Mouse (Mus musculus) lung, postnatal 4 days (tissue): ENCODE results near the gene Hspbap1.

ENCODE experiments used
- DNase-seq, 2 experiments: peaks; one replicate each; pipeline ENCODE4 v3.0.0; 2021

Hspbap1 gene

GRCm38 (mm10) chr16:35764941-35765340, 5.2 kb upstream of the Hspbap1 start:
- DNase-seq = no peak

GRCm38 (mm10) chr16:35765449-35765848, 4.7 kb upstream of the Hspbap1 start:
- no peak for DNase-seq

- DNase-seq = no peak
These were observed 3.8 kb upstream of the Hspbap1 start for GRCm38 (mm10) chr16:35766366-35766765.

GRCm38 (mm10) chr16:35768469-35768784, 1.7 kb upstream of the Hspbap1 start:
- DNase-seq = no peak

GRCm38 (mm10) chr16:35768785-35769642, 1.2 kb upstream of the Hspbap1 start, which contains the start of gene Dirc2:
Gene Dirc2, minus strand, starts transcription at chr16:35769356.
- peak; percentile 81 to 87 for DNase-seq

- no peak for DNase-seq
These were observed 966 bp downstream of the Hspbap1 start for GRCm38 (mm10) chr16:35771141-35771540.

GRCm38 (mm10) chr16:35771606-35772005, 1.4 kb downstream of the Hspbap1 start:
- no peak for DNase-seq

GRCm38 (mm10) chr16:35772598-35772997, 2.4 kb downstream of the Hspbap1 start:
- DNase-seq = no peak

- DNase-seq = no peak
These were observed 5.7 kb downstream of the Hspbap1 start for GRCm38 (mm10) chr16:35775835-35776234.

GRCm38 (mm10) chr16:35776737-35777136, 6.6 kb downstream of the Hspbap1 start:
- DNase-seq = no peak

- DNase-seq = no peak
These were observed 7.6 kb downstream of the Hspbap1 start for GRCm38 (mm10) chr16:35777768-35778167.

- DNase-seq = no peak
These were observed 9.5 kb downstream of the Hspbap1 start for GRCm38 (mm10) chr16:35779681-35780080.

- DNase-seq = no peak
These were observed 10.9 kb downstream of the Hspbap1 start for GRCm38 (mm10) chr16:35781096-35781495.

GRCm38 (mm10) chr16:35781651-35782050, 11.5 kb downstream of the Hspbap1 start:
- no peak for DNase-seq

- no peak for DNase-seq
These were observed 12.5 kb downstream of the Hspbap1 start for GRCm38 (mm10) chr16:35782451-35783206.

- DNase-seq = no peak
These were observed 13.0 kb downstream of the Hspbap1 start for GRCm38 (mm10) chr16:35783207-35783573.

GRCm38 (mm10) chr16:35784134-35784725, 14.1 kb downstream of the Hspbap1 start:
- no peak for DNase-seq

GRCm38 (mm10) chr16:35787163-35787562, 17.0 kb downstream of the Hspbap1 start:
- DNase-seq = no peak

GRCm38 (mm10) chr16:35787568-35788189, 17.5 kb downstream of the Hspbap1 start:
- no peak for DNase-seq

GRCm38 (mm10) chr16:35788330-35788729, 18.2 kb downstream of the Hspbap1 start:
- no peak for DNase-seq

- no peak for DNase-seq
These were observed 21.9 kb downstream of the Hspbap1 start for GRCm38 (mm10) chr16:35791962-35792521.

GRCm38 (mm10) chr16:35802163-35802562, 32.0 kb downstream of the Hspbap1 start:
- peak in 1 of 2 experiments; percentile 44 for DNase-seq

GRCm38 (mm10) chr16:35803723-35804122, 33.5 kb downstream of the Hspbap1 start:
- DNase-seq = no peak
